Mouse (Mus musculus) limb, embryonic 11.5 days (tissue): ENCODE results near the gene Scap. TPM values are rescaled to one million over a fixed set of nuclear protein-coding genes. Genes with fewer than 3 reads are reported as not detected.
A peak's percentile ranks its signal among the peaks of the same experiment; 100 is the strongest.

Source experiments
- ATAC-seq: fragments of 200-750 bp; cut with Nextera tagmentation; 2 replicates; pipeline ENCODE4 v1.8.0; 2017; ENCODE audit warnings: low read depth; ENCODE audit not compliant: insufficient number of reproducible peaks, low FRiP score, low TSS enrichment
- DNase-seq: peaks from one replicate; pipeline ENCODE4 v3.0.0-alpha.2; 2015; ENCODE audit warnings: low spot score
- H3K27ac ChIP-seq: fragments of 300-500 bp; sonication (generic); replicated peaks from 2 replicates; pipeline ENCODE4 v1.5.1; 2014; ENCODE audit warnings: low read depth, mild to moderate bottlenecking, low read length
- H3K27me3 ChIP-seq: fragments of 300-500 bp; sonication (generic); 2 replicates; pipeline ENCODE4 v1.6.1; 2014; ENCODE audit warnings: mild to moderate bottlenecking, low read length, mixed read lengths; ENCODE audit not compliant: control insufficient read depth, insufficient read depth
- H3K36me3 ChIP-seq: fragments of 300-500 bp; sonication (generic); 2 replicates; pipeline ENCODE4 v1.6.1; 2014; ENCODE audit warnings: mild to moderate bottlenecking, low read length, moderate library complexity, mixed read lengths; ENCODE audit not compliant: control insufficient read depth, insufficient read depth
- H3K4me1 ChIP-seq: fragments of 300-500 bp; sonication (generic); 2 replicates; pipeline ENCODE4 v1.6.1; 2014; ENCODE audit warnings: low read length, mixed read lengths; ENCODE audit not compliant: control insufficient read depth, insufficient read depth
- H3K4me2 ChIP-seq: fragments of 300-500 bp; sonication (generic); 2 replicates; pipeline ENCODE4 v1.6.1; 2014; ENCODE audit warnings: low read depth, mild to moderate bottlenecking, moderate library complexity; ENCODE audit not compliant: severe bottlenecking
- H3K4me3 ChIP-seq: fragments of 300-500 bp; sonication (generic); 2 replicates; pipeline ENCODE4 v1.5.1; 2014; ENCODE audit warnings: low read depth, low read length
- H3K9ac ChIP-seq: fragments of 300-500 bp; sonication (generic); 2 replicates; pipeline ENCODE4 v1.6.1; 2014; ENCODE audit warnings: mild to moderate bottlenecking, low read length
- H3K9me3 ChIP-seq: fragments of 300-500 bp; sonication (generic); 2 replicates; pipeline ENCODE4 v1.6.1; 2016; ENCODE audit warnings: low read length; ENCODE audit not compliant: control insufficient read depth
- WGBS: fragments of 180-500 bp; shearing (Covaris S2); extraction: QIAGEN DNeasy Blood & Tissue Kit; methylation state at CpG from one replicate; pipeline ENCODE4 v1.1.7; 2014; 5-methylcytosine and 5-hydroxymethylcytosine counted together
- polyA plus RNA-seq: library from polyadenylated mRNA; unstranded; fragments of >200 nt; fragmentation: Nextera tagmentation; extraction: Ambion mirVana; gene quantifications from 2 replicates; pipeline ENCODE4 v1.2.1, GENCODE M21; 2014

Gene Scap
- polyA plus RNA-seq: 22.1 and 23.9 TPM in 2 replicates

DNA sequence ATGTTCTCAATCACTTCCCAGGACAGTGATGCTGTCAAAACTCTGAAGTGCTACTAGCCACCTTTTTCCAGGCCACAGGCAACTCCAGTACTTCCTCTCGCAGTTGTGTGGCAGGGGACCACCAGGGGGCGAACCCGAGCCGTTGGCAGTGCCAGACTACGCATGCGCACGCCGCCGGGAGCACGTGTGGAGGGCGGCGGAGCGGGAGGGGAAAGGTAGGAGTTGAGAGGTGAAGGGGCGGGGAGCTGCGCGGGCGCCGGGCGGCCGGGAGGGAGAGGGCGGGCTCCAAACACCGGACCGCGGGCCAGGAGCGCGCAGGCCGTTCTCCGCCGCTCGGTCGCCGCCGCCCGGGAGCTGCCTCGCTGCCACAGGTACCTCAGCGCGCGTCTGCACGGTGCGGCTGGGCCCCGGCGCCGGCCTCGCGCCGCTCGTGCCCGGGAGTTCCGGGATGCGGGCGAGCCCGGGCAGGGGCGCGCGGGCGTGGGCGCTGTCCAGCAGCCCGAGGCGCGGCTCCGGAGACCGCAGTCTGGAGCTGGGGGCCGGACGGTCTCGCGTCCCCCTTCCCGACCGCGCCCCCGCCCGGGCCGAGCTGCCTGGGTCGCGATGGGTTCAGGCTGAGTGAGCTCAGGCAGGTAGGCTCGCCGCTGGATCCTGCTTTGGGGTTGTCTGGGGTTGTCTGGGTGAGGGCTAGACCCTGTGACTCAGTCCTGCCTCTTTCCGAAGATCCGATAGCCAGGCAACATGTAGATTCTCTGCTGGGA is at the start of gene Scap:
Gene Scap (plus strand): TSS at position 154 of the 761 bp plus-strand sequence.
- WGBS: under 1% methylated on average over 38 of the region's 78 CpGs
- H3K4me2 ChIP-seq: peak within 1 kb of the TSS; percentile 80
- no peak within 1 kb of the TSS for H3K27ac ChIP-seq
- DNase-seq (peak; percentile 100), ATAC-seq (peak; percentile 85)
- no peaks in the 10 kb centered on the region for H3K36me3 ChIP-seq
- H3K9ac ChIP-seq: peak within 1 kb of the TSS; percentile 49
- H3K27me3 ChIP-seq: no peaks in the 10 kb centered on the region
- 0 out of 2 replicates have a peak, but pooled peaks cover 3% of the 10 kb centered on the region for H3K4me1 ChIP-seq
- H3K9me3 ChIP-seq: no peaks in the 10 kb centered on the region
- H3K4me3 ChIP-seq: peak within 1 kb of the TSS; percentile 76

- Histone ChIP-seq H3K9ac (no peak overlapping the region), H3K27me3 (no peaks in the 10 kb centered on the region), H3K4me2 (no peak overlapping the region), H3K9me3 (no peaks in the 10 kb centered on the region), H3K36me3 (no peaks in the 10 kb centered on the region), H3K27ac (no peak overlapping the region), H3K4me3 (no peak overlapping the region), H3K4me1 (no peaks in the 10 kb centered on the region)
- ATAC-seq: no peak
- WGBS: 95% methylated on average over 8 of the region's 10 CpGs
- DNase-seq: no peak
Measured at GRCm38 (mm10) chr9:110284075-110284697, 48.9 kb upstream of the Scap start.

DNA sequence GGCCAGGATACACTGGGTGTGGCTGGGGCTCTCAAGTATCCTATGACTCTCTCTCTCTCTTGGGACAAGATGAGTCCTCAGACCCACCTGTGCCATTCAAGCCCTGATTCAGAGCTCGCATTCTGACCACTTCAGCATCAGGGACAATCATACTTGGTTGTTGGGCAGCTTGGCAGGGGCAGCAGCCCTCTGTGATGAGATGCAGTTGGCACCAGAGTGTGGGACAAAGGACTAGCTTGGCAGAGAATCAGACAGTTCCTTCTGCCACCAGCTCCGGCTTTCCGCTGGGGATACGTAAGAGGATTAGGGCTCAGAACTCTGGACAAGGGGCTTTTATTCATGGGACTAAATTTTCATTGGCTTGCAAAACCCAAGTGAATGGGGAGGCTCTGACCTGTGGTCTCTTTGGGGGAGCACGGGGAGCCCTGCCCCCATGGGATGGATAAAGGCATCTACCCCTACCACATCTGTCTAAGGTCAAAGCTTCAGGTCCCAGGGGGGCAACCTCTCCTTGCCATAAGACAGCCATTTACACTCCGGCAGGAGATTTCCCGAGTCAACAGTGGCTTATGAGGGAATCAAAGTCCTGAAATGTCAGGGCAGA is 45.7 kb upstream of the Scap start:
- no peaks in the 10 kb centered on the region for H3K27me3 ChIP-seq
- no peak overlapping the region for H3K27ac ChIP-seq
- no peak for DNase-seq
- no peak for ATAC-seq
- 82% methylated on average over 7 of the region's 7 CpGs for whole genome bisulfite sequencing
- no peaks in the 10 kb centered on the region for H3K4me1 ChIP-seq
- H3K36me3 ChIP-seq: no peaks in the 10 kb centered on the region
- no peaks in the 10 kb centered on the region for H3K9me3 ChIP-seq
- H3K4me2 ChIP-seq: no peak overlapping the region
- H3K4me3 ChIP-seq: no peak overlapping the region
- H3K9ac ChIP-seq: no peak overlapping the region

GRCm38 (mm10) chr9:110293254-110293718 is 39.8 kb upstream of the Scap start:
- Histone ChIP-seq H3K36me3 (no peaks in the 10 kb centered on the region), H3K27ac (no peak overlapping the region), H3K27me3 (no peaks in the 10 kb centered on the region), H3K4me1 (no peaks in the 10 kb centered on the region), H3K4me2 (no peak overlapping the region), H3K9ac (no peak overlapping the region), H3K4me3 (no peak overlapping the region), H3K9me3 (no peaks in the 10 kb centered on the region)
- 77% methylated on average over 12 of the region's 12 CpGs for WGBS
- DNase-seq (no peak), ATAC-seq (no peak)

DNA sequence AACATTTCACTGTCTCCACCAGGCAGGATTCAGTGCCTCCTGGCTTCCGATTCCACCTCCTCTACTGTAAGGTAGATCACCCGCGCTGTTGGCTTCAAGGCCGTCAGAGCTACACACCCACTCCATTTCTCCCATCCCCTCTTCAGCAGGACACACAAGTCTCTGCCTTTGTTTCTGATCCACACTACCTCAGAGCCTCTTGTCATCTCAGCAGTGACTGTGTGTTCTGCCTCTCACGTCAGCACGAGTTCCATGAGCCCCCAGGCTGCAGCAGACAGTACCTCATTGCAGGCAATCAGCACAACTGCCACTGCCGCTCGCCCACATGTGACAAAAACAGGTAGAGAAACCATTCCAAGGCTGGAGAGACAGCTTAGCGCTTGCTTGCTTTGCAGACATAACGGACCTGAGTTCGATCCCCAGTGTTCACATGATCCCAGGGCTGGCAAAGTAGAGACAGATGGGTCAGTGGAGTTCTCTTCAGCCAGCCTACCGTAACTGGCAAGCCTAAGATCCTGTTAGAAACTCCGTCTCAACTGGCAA is 39.1 kb upstream of the Scap start:
- Histone ChIP-seq H3K4me1 (no peaks in the 10 kb centered on the region), H3K4me2 (no peak overlapping the region), H3K36me3 (no peaks in the 10 kb centered on the region), H3K9ac (no peak overlapping the region), H3K27ac (no peak overlapping the region), H3K9me3 (no peaks in the 10 kb centered on the region), H3K27me3 (no peaks in the 10 kb centered on the region), H3K4me3 (no peak overlapping the region)
- DNase-seq: no peak
- WGBS: 87% methylated on average over 13 of the region's 13 CpGs
- ATAC-seq: no peak

DNA sequence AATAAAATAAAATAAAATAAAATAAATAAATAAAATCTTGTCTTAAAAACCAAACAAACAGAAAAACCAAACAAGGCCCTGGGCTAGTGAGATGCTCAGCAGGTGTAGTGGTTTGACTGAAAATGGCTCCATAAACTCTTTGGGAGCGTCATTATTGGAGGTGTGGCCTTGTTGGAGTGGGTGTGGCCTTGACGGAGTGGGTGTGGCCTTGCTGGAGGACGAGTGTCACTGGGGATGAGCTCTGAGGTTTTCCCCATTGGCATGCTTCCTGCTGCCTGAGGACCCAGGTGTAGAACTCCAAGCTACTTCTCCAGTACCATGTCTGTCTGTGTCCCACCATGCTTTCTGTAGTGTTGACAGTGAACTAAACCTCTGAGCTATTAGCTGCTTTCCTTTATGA is 38.3 kb upstream of the Scap start:
- H3K27me3 ChIP-seq: no peaks in the 10 kb centered on the region
- DNase-seq: no peak
- no peaks in the 10 kb centered on the region for H3K4me1 ChIP-seq
- H3K27ac ChIP-seq: no peak overlapping the region
- no peaks in the 10 kb centered on the region for H3K9me3 ChIP-seq
- ATAC-seq: no peak
- H3K36me3 ChIP-seq: no peaks in the 10 kb centered on the region
- 41% methylated on average over 3 of the region's 3 CpGs for WGBS
- no peak overlapping the region for H3K9ac ChIP-seq
- no peak overlapping the region for H3K4me3 ChIP-seq
- no peak overlapping the region for H3K4me2 ChIP-seq

- 11% methylated on average over 5 of the region's 5 CpGs for WGBS
- Histone ChIP-seq H3K27me3 (no peaks in the 10 kb centered on the region), H3K4me2 (no peak overlapping the region), H3K27ac (no peak overlapping the region), H3K36me3 (no peaks in the 10 kb centered on the region), H3K4me3 (no peak overlapping the region), H3K4me1 (no peaks in the 10 kb centered on the region), H3K9ac (no peak overlapping the region), H3K9me3 (0 out of 2 replicates have a peak, but pooled peaks cover 4% of the 10 kb centered on the region)
- ATAC-seq: peak; percentile 67
- peak; percentile 92 for DNase-seq
Measured at GRCm38 (mm10) chr9:110296867-110297627, 36.0 kb upstream of the Scap start.

DNA sequence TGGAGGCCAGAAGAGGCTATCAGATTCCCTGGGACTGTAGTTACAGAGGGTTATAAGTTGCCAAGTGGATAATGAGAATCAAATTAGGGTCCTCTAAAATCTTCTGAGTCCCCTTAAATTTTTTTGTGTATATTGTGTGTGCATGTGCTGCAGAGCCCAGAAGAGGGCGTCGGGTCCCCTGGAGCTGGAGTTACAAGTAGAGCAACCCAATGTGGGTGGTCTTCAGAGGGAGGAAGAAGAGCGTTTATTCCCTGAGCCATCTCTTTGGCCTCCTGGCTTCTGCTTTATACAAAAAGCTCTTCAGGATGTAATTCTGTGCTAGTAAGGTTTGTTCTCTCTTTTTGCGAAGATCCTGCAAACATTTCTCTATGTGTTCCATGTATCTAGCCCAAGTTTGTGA is 28.6 kb upstream of the Scap start:
- Histone ChIP-seq H3K4me2 (peak overlapping the region; percentile 64), H3K27me3 (no peaks in the 10 kb centered on the region), H3K4me1 (no peaks in the 10 kb centered on the region), H3K27ac (peak overlapping the region; percentile 84), H3K9me3 (0 out of 2 replicates have a peak, but pooled peaks cover 4% of the 10 kb centered on the region), H3K36me3 (no peaks in the 10 kb centered on the region), H3K4me3 (peak overlapping the region; percentile 58), H3K9ac (peak overlapping the region; percentile 75)
- peak; percentile 33; the same call in 1 of the 2 replicates for ATAC-seq
- WGBS: 4% methylated on average over 4 of the region's 4 CpGs
- DNase-seq: peak; percentile 68
